Mouse (Mus musculus): ENCODE results near the gene Rnaseh2c. TPM values are rescaled to one million over a fixed set of nuclear protein-coding genes. Genes with fewer than 3 reads are reported as not detected.

The Rnaseh2c gene
- polyA plus RNA-seq, 1 experiment, result 68.0 TPM

- H3K4me1 ChIP-seq (ENCODE audit: control insufficient read depth, insufficient read depth, insufficient read length, low read length), result peaks cover 19% of the 10 kb centered on the region
- WGBS, result 81% methylated on average over 13 of the region's 13 CpGs
- TF ChIP-seq POLR2A (IDR thresholded peaks at IDR 0.05; ENCODE audit: low read depth, low read length) (no peak), CTCF (IDR thresholded peaks at IDR 0.05; ENCODE audit: extremely low read depth, insufficient read length, insufficient replicate concordance, low read depth, low read length) (no peak)
- no peak overlapping the region for H3K4me3 ChIP-seq (ENCODE audit: low read depth, low read length)
- peaks cover 11% of the 10 kb centered on the region for H3K36me3 ChIP-seq (ENCODE audit: control insufficient read depth, insufficient read depth, low read length)
- H3K27ac ChIP-seq (ENCODE audit: insufficient read depth, low read depth, low read length), result no peak overlapping the region
- H3K27me3 ChIP-seq (ENCODE audit: control insufficient read depth, insufficient read depth, low read length), result no peaks in the 10 kb centered on the region
These were observed 50.0 kb downstream of the Rnaseh2c start for GRCm38 (mm10) chr19:5651502-5652274.

- H3K36me3 ChIP-seq (ENCODE audit: control insufficient read depth, insufficient read depth, low read length), result peaks cover 2% of the 10 kb centered on the region
- no peak overlapping the region for H3K27ac ChIP-seq (ENCODE audit: insufficient read depth, low read depth, low read length)
- no peaks in the 10 kb centered on the region for H3K27me3 ChIP-seq (ENCODE audit: control insufficient read depth, insufficient read depth, low read length)
- WGBS, result 89% methylated on average over 6 of the region's 6 CpGs
- no peak overlapping the region for H3K4me3 ChIP-seq (ENCODE audit: low read depth, low read length)
- TF ChIP-seq POLR2A (IDR thresholded peaks at IDR 0.05; ENCODE audit: low read depth, low read length) (no peak), CTCF (IDR thresholded peaks at IDR 0.05; ENCODE audit: extremely low read depth, insufficient read length, insufficient replicate concordance, low read depth, low read length) (no peak)
- peaks cover 19% of the 10 kb centered on the region for H3K4me1 ChIP-seq (ENCODE audit: control insufficient read depth, insufficient read depth, insufficient read length, low read length)
These were observed 50.9 kb downstream of the Rnaseh2c start for GRCm38 (mm10) chr19:5652570-5652969.

- H3K36me3 ChIP-seq (ENCODE audit: control insufficient read depth, insufficient read depth, low read length), result peaks cover 2% of the 10 kb centered on the region; the same call in 1 of the 2 replicates
- WGBS, result 29% methylated on average over 62 of the region's 62 CpGs
- no peaks in the 10 kb centered on the region for H3K27me3 ChIP-seq (ENCODE audit: control insufficient read depth, insufficient read depth, low read length)
These were observed 52.5 kb downstream of the Rnaseh2c start for GRCm38 (mm10) chr19:5653969-5654719.

GRCm38 (mm10) chr19:5654720-5655298 lies 53.1 kb downstream of the Rnaseh2c start:
- peaks cover 4% of the 10 kb centered on the region; the same call in 1 of the 2 replicates for H3K36me3 ChIP-seq (ENCODE audit: control insufficient read depth, insufficient read depth, low read length)
- H3K27me3 ChIP-seq (ENCODE audit: control insufficient read depth, insufficient read depth, low read length), result no peaks in the 10 kb centered on the region
- WGBS, result 25% methylated on average over 43 of the region's 43 CpGs
- no peak overlapping the region for H3K27ac ChIP-seq (ENCODE audit: insufficient read depth, low read depth, low read length)
- TF ChIP-seq CTCF (IDR thresholded peaks at IDR 0.05; ENCODE audit: extremely low read depth, insufficient read length, insufficient replicate concordance, low read depth, low read length), result no peak
- TF ChIP-seq POLR2A (IDR thresholded peaks at IDR 0.05; ENCODE audit: low read depth, low read length), result no peak
- H3K4me3 ChIP-seq (ENCODE audit: low read depth, low read length), result peak overlapping the region; percentile 56
- H3K4me1 ChIP-seq (ENCODE audit: control insufficient read depth, insufficient read depth, insufficient read length, low read length), result peaks cover 11% of the 10 kb centered on the region

More at GRCm38 (mm10) chr19:5653969-5654719, 52.5 kb downstream of the Rnaseh2c start:
- peaks cover 11% of the 10 kb centered on the region for H3K4me1 ChIP-seq (ENCODE audit: control insufficient read depth, insufficient read depth, insufficient read length, low read length)
- no peak overlapping the region for H3K27ac ChIP-seq (ENCODE audit: insufficient read depth, low read depth, low read length)
- H3K4me3 ChIP-seq (ENCODE audit: low read depth, low read length), result peak overlapping the region; percentile 56
- TF ChIP-seq POLR2A (IDR thresholded peaks at IDR 0.05; ENCODE audit: low read depth, low read length) (no peak), CTCF (IDR thresholded peaks at IDR 0.05; ENCODE audit: extremely low read depth, insufficient read length, insufficient replicate concordance, low read depth, low read length) (no peak)

Other genes with a start within 250 kb of the Rnaseh2c start
- 11.8 and 27.0 TPM in 2 replicates for gene Eif1ad, start 235.1 kb upstream of the Rnaseh2c start, polyA plus RNA-seq (2012; rRNA removed)
- 63.6 and 100 TPM in 2 replicates for gene Banf1, start 234.7 kb upstream of the Rnaseh2c start, polyA plus RNA-seq (2012; rRNA removed)
- 7.3 and 27.7 TPM in 2 replicates for gene Sart1, start 213.2 kb upstream of the Rnaseh2c start, polyA plus RNA-seq (2012; rRNA removed)
- 1.4 and 8.3 TPM in 2 replicates for gene Tsga10ip, start 199.3 kb upstream of the Rnaseh2c start, polyA plus RNA-seq (2012; rRNA removed)
- gene Drap1, start 176.9 kb upstream of the Rnaseh2c start, polyA plus RNA-seq (2012; rRNA removed), result 32.9 and 63.2 TPM in 2 replicates
- 41.8 and 76.3 TPM in 2 replicates for gene AI837181, start 176.7 kb upstream of the Rnaseh2c start, polyA plus RNA-seq (2012; rRNA removed)
- gene Fosl1, start 154.3 kb upstream of the Rnaseh2c start, polyA plus RNA-seq (2012; rRNA removed), result 0.91 and 2.6 TPM in 2 replicates
- 3.3 and 4.4 TPM in 2 replicates for gene Ccdc85b, start 144.0 kb upstream of the Rnaseh2c start, polyA plus RNA-seq (2012; rRNA removed)
- 72.5 and 143 TPM in 2 replicates for gene Fibp, start 141.3 kb upstream of the Rnaseh2c start, polyA plus RNA-seq (2012; rRNA removed)
- 8.2 and 10.2 TPM in 2 replicates for gene Ctsw, start 133.4 kb upstream of the Rnaseh2c start, polyA plus RNA-seq (2012; rRNA removed)
- gene Efemp2, start 127.9 kb upstream of the Rnaseh2c start, polyA plus RNA-seq (2012; rRNA removed), result 22.4 and 26.5 TPM in 2 replicates
- 19.9 and 29.1 TPM in 2 replicates for gene Mus81, start 113.5 kb upstream of the Rnaseh2c start, polyA plus RNA-seq (2012; rRNA removed)
- gene Cfl1, start 111.4 kb upstream of the Rnaseh2c start, polyA plus RNA-seq (2012; rRNA removed), result 320 and 703 TPM in 2 replicates
- gene 1700020D05Rik, start 98.1 kb upstream of the Rnaseh2c start, polyA plus RNA-seq (2012; rRNA removed), result 0.19 TPM in 1 of 2 replicates, not detected in the other
- 1.7 and 3.2 TPM in 2 replicates for gene Snx32, start 91.3 kb upstream of the Rnaseh2c start, polyA plus RNA-seq (2012; rRNA removed)
- 28.5 and 55.3 TPM in 2 replicates for gene Ovol1, start 41.2 kb upstream of the Rnaseh2c start, polyA plus RNA-seq (2012; rRNA removed)
- gene Ap5b1, start 33.8 kb upstream of the Rnaseh2c start, polyA plus RNA-seq (2012; rRNA removed), result 20.2 and 37.1 TPM in 2 replicates
- 19.0 and 40.4 TPM in 2 replicates for gene Kat5, start 8.4 kb downstream of the Rnaseh2c start, polyA plus RNA-seq (2012; rRNA removed)
- gene Rela, start 35.6 kb downstream of the Rnaseh2c start, polyA plus RNA-seq (2012; rRNA removed), result 35.8 and 61.0 TPM in 2 replicates
- 35.1 and 54.0 TPM in 2 replicates for gene Sipa1, start 61.8 kb downstream of the Rnaseh2c start, polyA plus RNA-seq (2012; rRNA removed)
- gene Map3k11, start 86.9 kb downstream of the Rnaseh2c start, polyA plus RNA-seq (2012; rRNA removed), result 65.8 and 169 TPM in 2 replicates
- gene Pcnx3, start 87.0 kb downstream of the Rnaseh2c start, polyA plus RNA-seq (2012; rRNA removed), result 85.4 and 150 TPM in 2 replicates
- 0.57 TPM in 1 of 2 replicates, not detected in the other for gene Kcnk7, start 102.5 kb downstream of the Rnaseh2c start, polyA plus RNA-seq (2012; rRNA removed)
- gene Ehbp1l1, start 124.4 kb downstream of the Rnaseh2c start, polyA plus RNA-seq (2012; rRNA removed), result 62.1 and 100 TPM in 2 replicates
- 69.8 and 126 TPM in 2 replicates for gene Fam89b, start 127.8 kb downstream of the Rnaseh2c start, polyA plus RNA-seq (2012; rRNA removed)
- 28.2 and 30.2 TPM in 2 replicates for gene Ltbp3, start 139.0 kb downstream of the Rnaseh2c start, polyA plus RNA-seq (2012; rRNA removed)
- gene Scyl1, start 169.5 kb downstream of the Rnaseh2c start, polyA plus RNA-seq (2012; rRNA removed), result 37.1 and 52.5 TPM in 2 replicates